Mouse (Mus musculus): Measurements from ENCODE around the gene Gm853. TPM values are rescaled to one million over a fixed set of nuclear protein-coding genes. Genes with fewer than 3 reads are reported as not detected.
A peak's percentile ranks its signal among the peaks of the same experiment; 100 is the strongest.

Gm853 gene
- total RNA-seq, 2 experiments from 2014 or later = not detected

GRCm38 (mm10) chr4:130180909-130181602 is 41.1 kb downstream of the Gm853 start:
- intact Hi-C loops (cut with DNase I) = no loop called here
- DNase-seq (ENCODE audit: extremely low spot score in 1 of 2, low spot score in 2 of 2) = no peak

DNA sequence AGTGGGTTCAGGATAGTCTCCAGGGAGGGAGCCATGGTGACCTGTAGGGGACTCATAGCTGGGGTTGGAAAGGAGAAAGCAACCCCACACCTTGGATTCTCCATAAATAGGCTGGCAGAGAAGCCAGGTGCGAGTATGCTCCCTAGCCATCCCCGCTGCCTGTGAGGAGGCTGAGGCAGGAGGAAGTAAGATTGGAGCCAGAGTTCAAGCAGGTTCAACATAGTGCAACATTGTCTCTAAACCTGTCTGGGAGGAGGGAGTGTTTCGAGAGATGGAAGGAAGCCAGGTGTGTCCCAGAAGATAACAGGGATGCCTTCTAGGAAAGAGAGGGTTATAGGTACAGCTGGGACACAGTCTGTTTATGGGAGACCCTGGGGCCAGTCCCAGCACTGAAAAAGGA is 42.3 kb downstream of the Gm853 start:
- no peak for DNase-seq (ENCODE audit: extremely low spot score in 1 of 2, low spot score in 2 of 2)
- intact Hi-C loops (cut with DNase I) = no loop called here

DNA sequence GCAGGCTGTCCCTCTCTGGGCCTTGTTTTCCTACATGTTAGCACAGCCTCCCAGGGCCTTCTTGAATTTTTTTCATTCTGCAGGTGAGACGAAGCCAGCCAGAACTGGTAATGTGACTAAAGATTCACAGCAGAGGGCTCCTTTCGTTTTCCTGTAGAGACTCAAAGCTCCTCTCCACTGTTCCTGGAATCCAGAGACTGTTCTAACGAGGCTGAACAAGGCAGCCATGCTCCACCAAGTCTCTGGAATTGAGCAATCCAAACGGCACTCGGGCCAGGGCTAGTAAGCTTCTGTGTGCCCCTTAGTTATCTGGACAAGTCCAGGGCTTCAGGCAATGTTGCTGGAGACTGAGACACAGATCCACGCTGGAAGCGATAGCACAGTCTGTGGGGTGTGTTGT is 44.7 kb downstream of the Gm853 start:
- no peak for DNase-seq (ENCODE audit: extremely low spot score in 1 of 2, low spot score in 2 of 2)
- intact Hi-C loops (cut with DNase I) = no loop called here

- peak in 1 of 2 experiments; percentile 62 for DNase-seq (ENCODE audit: extremely low spot score in 1 of 2, low spot score in 2 of 2)
- intact Hi-C loops (cut with DNase I) = no loop called here
Observed at GRCm38 (mm10) chr4:130177087-130177486, 45.1 kb downstream of the Gm853 start.

- intact Hi-C loops (cut with DNase I) = no loop called here
- DNase-seq (ENCODE audit: extremely low spot score in 1 of 2, low spot score in 2 of 2) = no peak
Observed at GRCm38 (mm10) chr4:130176156-130176720, 46.0 kb downstream of the Gm853 start.

- intact Hi-C loops (cut with DNase I) = no loop called here
- peak in 1 of 2 experiments; percentile 68 for DNase-seq (ENCODE audit: extremely low spot score in 1 of 2, low spot score in 2 of 2)
Observed at GRCm38 (mm10) chr4:130175072-130175711, 47.0 kb downstream of the Gm853 start, which contains the start of gene Tinagl1. TSS of gene Tinagl1 (minus strand) at chr4:130175122.

DNA sequence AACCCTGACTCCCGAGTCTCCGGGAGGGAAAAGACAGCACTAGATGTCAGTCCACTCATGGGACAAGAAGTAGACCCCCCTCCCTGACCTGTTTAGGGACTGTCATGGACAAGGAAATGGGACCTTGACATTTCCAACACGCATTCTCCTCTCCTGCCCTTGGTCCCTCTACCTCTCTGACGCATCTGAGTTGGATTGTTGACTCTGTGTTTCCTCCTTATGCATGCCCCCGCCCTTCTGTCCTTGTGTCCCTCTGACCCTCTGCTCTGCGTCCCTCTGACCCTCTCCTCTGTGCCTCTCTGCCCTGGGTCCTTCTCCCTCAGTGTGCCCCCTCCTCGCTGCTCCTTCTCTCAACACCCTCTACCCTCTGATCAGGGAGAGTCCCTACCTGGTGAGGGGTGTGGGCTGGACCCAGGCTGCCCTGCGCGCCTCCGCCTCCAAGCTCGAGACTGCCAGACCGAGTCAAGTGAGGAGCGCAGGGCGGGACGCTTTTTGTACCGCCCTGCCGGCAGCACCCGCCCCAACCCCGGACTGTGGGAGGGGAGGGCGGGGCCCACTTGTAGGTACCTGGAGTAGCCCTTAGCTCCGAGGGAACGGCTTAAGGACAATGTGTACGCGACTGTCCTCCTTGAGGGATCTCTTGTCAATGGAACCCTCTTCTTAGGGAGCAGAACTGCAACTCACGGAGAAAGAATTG is 47.7 kb downstream of the Gm853 start:
- intact Hi-C loops (cut with DNase I) = no loop called here
- DNase-seq (ENCODE audit: extremely low spot score in 1 of 2, low spot score in 2 of 2) = peak in 1 of 2 experiments; percentile 59

DNA sequence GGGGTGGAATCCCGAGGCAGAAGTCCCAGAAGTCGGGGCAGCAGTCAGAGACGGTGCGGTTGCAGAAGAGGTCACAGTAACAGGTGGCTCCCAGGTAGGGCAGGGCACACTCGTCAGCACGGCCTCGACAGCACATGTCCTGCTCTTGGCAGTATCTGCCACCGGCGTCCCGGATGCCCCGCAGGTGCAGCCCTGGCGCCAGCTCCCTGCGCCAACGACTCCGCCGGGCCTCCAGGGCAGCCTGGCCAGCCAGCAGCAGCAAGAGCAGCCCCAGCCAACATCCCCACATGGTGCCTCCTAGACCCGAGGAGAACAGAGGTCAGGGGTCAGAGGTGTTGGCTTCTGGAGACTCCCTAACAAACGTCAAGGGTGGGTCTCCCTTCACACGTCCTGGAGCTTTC is 48.3 kb downstream of the Gm853 start:
- intact Hi-C loops (cut with DNase I) = no loop called here
- no peak for DNase-seq (ENCODE audit: extremely low spot score in 1 of 2, low spot score in 2 of 2)

DNA sequence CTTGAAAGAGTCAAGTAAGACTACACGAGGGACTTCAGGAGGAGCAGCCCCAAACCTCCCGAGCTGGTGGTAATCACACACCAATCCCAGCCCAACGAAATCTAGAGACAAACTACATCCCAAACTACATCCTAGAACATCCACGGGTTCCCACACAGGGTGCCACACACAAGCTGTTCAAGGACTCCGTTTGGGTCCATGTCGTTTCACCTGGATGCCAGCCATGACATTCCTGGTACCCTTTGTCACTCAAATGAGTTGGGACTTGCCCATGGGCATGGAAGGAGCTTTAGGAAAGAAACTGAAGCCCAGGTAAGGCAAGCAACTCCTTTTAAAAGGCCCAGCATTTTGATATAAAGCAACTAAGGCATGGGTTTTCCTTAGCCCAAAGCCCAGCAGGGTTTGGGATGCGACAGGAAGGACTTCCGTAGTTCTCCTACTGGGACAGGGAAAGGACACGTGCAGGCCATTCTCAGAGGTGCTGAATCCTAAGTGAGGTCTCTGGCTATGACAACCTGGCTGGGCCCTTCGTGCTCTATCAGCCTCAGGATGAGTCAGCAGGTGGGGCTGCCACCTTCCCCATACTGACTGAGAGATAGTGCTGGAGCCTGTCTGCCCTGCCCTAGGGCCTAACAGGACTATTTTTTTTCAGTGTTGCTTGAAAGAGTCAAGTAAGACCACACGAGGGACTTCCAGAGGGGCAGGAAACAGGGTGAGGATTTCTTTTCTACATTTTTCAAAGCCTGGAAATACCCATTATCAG is 49.0 kb downstream of the Gm853 start:
- DNase-seq (ENCODE audit: extremely low spot score in 1 of 2, low spot score in 2 of 2) = no peak
- intact Hi-C loops (cut with DNase I) = no loop called here

- intact Hi-C loops (cut with DNase I) = no loop called here
- peak in 1 of 2 experiments; percentile 78 for DNase-seq (ENCODE audit: extremely low spot score in 1 of 2, low spot score in 2 of 2)
Observed at GRCm38 (mm10) chr4:130171951-130172765, 50.0 kb downstream of the Gm853 start.

GRCm38 (mm10) chr4:130170362-130170761 is 51.8 kb downstream of the Gm853 start:
- intact Hi-C loops (cut with DNase I) = no loop called here
- no peak for DNase-seq (ENCODE audit: extremely low spot score in 1 of 2, low spot score in 2 of 2)

DNA sequence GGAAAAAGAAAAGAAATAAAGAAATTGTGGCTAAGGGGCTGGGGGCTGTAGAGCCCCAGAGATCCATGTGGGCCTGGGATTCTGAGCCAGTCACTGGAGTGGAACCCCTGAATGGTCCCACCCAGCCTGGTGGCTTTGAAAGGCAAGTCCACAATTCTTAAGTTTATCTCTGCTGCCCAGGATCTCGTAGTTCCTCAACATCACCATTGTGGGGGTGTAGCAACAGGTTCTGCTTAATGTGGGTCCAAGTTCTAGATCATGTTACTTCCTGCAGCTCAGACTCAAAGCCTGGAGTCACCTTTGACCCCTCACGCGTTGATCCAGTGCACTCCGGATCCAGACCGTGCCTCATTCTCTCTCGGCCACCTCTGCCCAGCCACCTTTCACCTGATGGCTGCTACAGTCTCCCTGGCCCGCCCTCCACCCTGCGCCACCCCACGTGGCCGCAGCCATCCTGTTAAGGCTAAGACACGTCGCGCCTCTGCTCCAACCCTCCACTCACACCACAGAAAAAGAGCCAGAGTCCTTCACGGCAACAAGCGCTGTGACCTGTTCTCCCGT is 52.7 kb downstream of the Gm853 start:
- intact Hi-C loops (cut with DNase I) = no loop called here
- DNase-seq (ENCODE audit: extremely low spot score in 1 of 2, low spot score in 2 of 2) = no peak

DNA sequence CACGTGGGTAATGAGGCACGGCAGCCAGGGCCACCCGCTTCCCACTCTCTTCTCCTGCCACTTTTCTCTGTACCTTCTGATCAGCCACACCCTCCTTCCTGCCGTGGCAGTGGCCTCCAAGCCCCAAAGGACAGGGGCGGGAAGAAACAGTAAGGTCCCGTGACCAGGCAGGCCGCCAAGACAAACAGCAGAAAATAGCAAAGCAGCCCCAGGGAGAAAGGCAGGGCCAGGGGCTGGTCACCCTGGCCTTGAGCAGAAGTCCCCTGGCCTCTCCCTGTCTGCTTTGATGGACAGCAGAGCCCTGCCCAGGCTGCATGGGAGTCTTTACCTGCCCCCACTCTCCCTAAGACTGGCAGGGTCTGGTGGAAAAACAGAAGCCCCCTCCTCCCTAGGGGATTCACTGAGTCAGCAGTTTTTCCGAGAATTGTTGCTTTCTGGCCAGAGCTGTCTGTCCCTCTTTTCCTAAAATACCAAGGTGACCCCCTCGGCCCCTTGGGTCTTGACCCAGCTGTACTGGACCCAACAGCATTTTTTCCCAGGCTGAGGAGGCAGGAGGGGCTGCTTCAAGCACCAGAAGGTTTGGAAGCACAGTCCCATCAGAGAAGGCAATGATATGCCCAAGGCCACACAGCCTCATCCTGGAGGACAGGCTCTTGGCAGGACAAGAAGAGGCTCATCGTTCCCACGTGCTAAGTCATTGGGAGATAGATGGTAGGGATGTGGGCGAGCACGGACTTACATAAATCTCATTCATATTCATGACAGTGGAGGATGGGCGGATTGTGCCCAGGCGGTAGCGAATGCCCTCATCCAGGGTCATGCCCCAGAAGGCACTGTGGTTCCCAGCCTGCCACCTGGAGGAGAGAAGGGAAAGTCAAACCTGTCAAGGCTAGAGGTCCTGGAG is 53.7 kb downstream of the Gm853 start:
- peak in 1 of 2 experiments; percentile 90 for DNase-seq (ENCODE audit: extremely low spot score in 1 of 2, low spot score in 2 of 2)
- intact Hi-C loops (cut with DNase I) = no loop called here

GRCm38 (mm10) chr4:130167814-130168213 is 54.4 kb downstream of the Gm853 start:
- intact Hi-C loops (cut with DNase I) = no loop called here
- no peak for DNase-seq (ENCODE audit: extremely low spot score in 1 of 2, low spot score in 2 of 2)

DNA sequence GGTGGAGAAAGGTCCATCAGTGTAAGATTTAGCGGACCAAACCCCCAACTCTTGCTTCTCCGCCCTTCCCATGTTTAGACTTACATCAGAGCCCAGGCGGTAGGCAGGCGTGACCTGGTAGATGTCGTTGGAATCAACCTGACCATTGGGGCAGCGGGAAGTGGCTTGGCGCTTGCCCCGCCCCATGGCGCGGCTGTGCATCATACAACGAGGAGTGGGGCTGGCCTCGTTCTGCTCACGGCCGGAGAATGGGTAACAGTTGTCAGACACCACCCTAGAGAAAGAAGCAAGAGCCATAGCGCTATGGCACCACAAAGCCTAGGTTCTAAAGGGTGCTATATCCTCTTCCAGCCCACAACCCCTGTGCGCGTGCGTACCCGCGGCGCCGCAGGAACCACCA is 54.9 kb downstream of the Gm853 start:
- no peak for DNase-seq (ENCODE audit: extremely low spot score in 1 of 2, low spot score in 2 of 2)
- intact Hi-C loops (cut with DNase I) = no loop called here

- no peak for DNase-seq (ENCODE audit: extremely low spot score in 1 of 2, low spot score in 2 of 2)
- intact Hi-C loops (cut with DNase I) = no loop called here
Observed at GRCm38 (mm10) chr4:130166592-130166991, 55.6 kb downstream of the Gm853 start.

GRCm38 (mm10) chr4:130166061-130166460 is 56.1 kb downstream of the Gm853 start:
- no peak for DNase-seq (ENCODE audit: extremely low spot score in 1 of 2, low spot score in 2 of 2)
- intact Hi-C loops (cut with DNase I) = no loop called here

Data from left cerebral cortex, postnatal 10 days (tissue).